Mouse (Mus musculus) spleen, adult 2 months (tissue): ENCODE measurements at regions not wholly inside any gene's neighbourhood (a gene's known extent, or its start where the extent isn't known, plus 50 kb on each side); places are given as distances from the start of the nearest gene placed in this dataset.

Source experiments
- DNase-seq, 2 experiments: peaks; one replicate each; pipeline versions ENCODE4 v3.0.0 to v3.0.0-alpha.2; 2012 to 2021; ENCODE audit warnings: low spot score in 2 of 2, low read depth in 1 of 2
- H3K27ac ChIP-seq: fragments of 200-500 bp; 2 replicates; pipeline ENCODE4 v1.5.1; 2012; ENCODE audit warnings: low read length, inconsistent platforms; ENCODE audit not compliant: insufficient read depth
- H3K27me3 ChIP-seq: fragments of 200-500 bp; 2 replicates; pipeline ENCODE4 v1.6.1; 2012; ENCODE audit warnings: mild to moderate bottlenecking, moderate library complexity, low read length, inconsistent platforms; ENCODE audit not compliant: control insufficient read depth, insufficient read depth
- H3K36me3 ChIP-seq: fragments of 200-500 bp; 2 replicates; pipeline ENCODE4 v1.6.1; 2012; ENCODE audit warnings: mild to moderate bottlenecking, low read length, inconsistent platforms; ENCODE audit not compliant: control insufficient read depth, insufficient read depth
- H3K4me1 ChIP-seq: fragments of 200-500 bp; 2 replicates; pipeline ENCODE4 v1.6.1; 2011; ENCODE audit warnings: inconsistent platforms; ENCODE audit not compliant: control insufficient read depth, insufficient read depth, insufficient read length
- H3K4me3 ChIP-seq: fragments of 200-500 bp; 2 replicates; pipeline ENCODE4 v1.5.1; 2011; ENCODE audit warnings: mild to moderate bottlenecking, inconsistent platforms; ENCODE audit not compliant: insufficient read depth, insufficient read length; ENCODE audit errors: extremely low read depth
- CTCF ChIP-seq: fragments of 200-500 bp; IDR thresholded peaks from 2 replicates; pipeline ENCODE4 v1.5.1; 2011; ENCODE audit warnings: mild to moderate bottlenecking, inconsistent platforms; ENCODE audit not compliant: insufficient read depth, insufficient read length, insufficient replicate concordance; ENCODE audit errors: extremely low read depth
- POLR2A ChIP-seq: fragments of 200-500 bp; IDR thresholded peaks from 2 replicates; pipeline ENCODE4 v1.6.1; 2011; ENCODE audit warnings: low read depth, low read length, inconsistent platforms
- WGBS: fragments of 180-500 bp; shearing (Covaris S2); methylation state at CpG from one replicate; pipeline ENCODE4 v1.1.7; 2018; 5-methylcytosine and 5-hydroxymethylcytosine counted together

DNA sequence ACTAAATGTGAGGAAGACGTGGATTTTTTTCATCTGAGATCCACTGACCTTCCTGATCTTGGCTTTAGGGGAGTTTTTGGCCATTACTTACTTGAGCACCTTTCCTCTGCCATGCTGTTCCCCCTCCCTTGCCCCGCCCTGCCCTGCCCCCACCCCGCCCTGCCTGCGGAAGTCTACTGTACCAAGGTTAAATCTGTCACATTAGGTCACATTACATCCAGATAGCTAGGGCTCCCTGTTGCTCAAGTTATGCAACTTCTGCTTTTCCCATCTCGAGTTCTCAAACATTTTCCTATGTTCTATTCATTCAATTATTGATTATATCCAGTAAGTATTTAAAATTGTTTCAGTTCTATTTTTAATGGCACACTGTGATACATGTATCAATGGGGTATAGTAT is 144.7 kb upstream of the Cnot2 start:
- Histone ChIP-seq H3K4me3 (no peak overlapping the region), H3K27me3 (no peaks in the 10 kb centered on the region), H3K36me3 (no peaks in the 10 kb centered on the region), H3K4me1 (no peaks in the 10 kb centered on the region), H3K27ac (no peak overlapping the region)
- DNase-seq = no peak
- no peak for TF ChIP-seq CTCF
- TF ChIP-seq POLR2A = no peak
- WGBS = 69% methylated on average over 5 of the region's 5 CpGs

GRCm38 (mm10) chr10:116721986-116722385 is 140.7 kb upstream of the Cnot2 start:
- 94% methylated on average over 9 of the region's 9 CpGs for WGBS
- no peak overlapping the region for H3K4me3 ChIP-seq
- H3K36me3 ChIP-seq = no peaks in the 10 kb centered on the region
- H3K4me1 ChIP-seq = no peaks in the 10 kb centered on the region
- H3K27me3 ChIP-seq = no peaks in the 10 kb centered on the region
- DNase-seq = no peak
- no peak for TF ChIP-seq CTCF
- no peak for TF ChIP-seq POLR2A
- no peak overlapping the region for H3K27ac ChIP-seq

GRCm38 (mm10) chr10:116719616-116720015 is 138.3 kb upstream of the Cnot2 start:
- Histone ChIP-seq H3K36me3 (no peaks in the 10 kb centered on the region), H3K27me3 (no peaks in the 10 kb centered on the region), H3K27ac (no peak overlapping the region), H3K4me3 (no peak overlapping the region), H3K4me1 (no peaks in the 10 kb centered on the region)
- no peak for TF ChIP-seq CTCF
- no peak for TF ChIP-seq POLR2A
- 96% methylated on average over 5 of the region's 5 CpGs for WGBS
- no peak for DNase-seq

GRCm38 (mm10) chr10:116717961-116718360 is 136.7 kb upstream of the Cnot2 start:
- TF ChIP-seq POLR2A = no peak
- no peak for TF ChIP-seq CTCF
- Histone ChIP-seq H3K27ac (no peak overlapping the region), H3K4me3 (no peak overlapping the region), H3K27me3 (no peaks in the 10 kb centered on the region), H3K4me1 (no peaks in the 10 kb centered on the region), H3K36me3 (no peaks in the 10 kb centered on the region)
- DNase-seq = no peak
- 72% methylated on average over 10 of the region's 10 CpGs for WGBS

DNA sequence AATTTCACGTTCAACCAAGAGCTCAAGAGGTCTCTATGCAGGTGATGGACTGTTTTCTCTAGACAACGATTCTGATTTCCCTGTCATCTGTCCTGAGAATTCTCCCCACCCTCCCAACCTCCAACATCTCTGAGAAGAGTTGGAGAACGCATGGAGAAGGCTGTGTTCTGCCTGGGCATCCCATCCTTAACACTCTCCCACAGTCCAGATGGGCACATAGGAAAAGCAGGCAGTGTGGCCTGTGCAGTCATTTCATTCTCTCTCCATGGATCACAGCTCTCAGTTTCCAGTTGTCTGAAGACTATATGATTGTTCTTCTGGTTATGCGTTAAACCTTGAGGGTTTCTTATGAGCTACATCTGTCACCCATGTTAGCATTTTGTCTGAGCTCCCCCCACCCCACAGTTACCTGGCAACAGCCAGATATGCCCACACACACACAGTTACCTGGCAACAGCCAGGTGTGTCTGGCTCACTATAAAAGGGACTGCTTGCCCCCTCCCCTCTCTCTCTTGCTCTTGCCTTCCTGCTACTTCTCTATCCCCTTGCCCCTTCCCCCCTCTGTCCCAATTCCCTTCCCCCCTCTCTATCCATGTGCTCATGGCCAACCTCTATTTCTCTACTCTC is 135.8 kb upstream of the Cnot2 start:
- DNase-seq = no peak
- Histone ChIP-seq H3K4me1 (no peaks in the 10 kb centered on the region), H3K4me3 (no peak overlapping the region), H3K27ac (no peak overlapping the region), H3K27me3 (no peaks in the 10 kb centered on the region), H3K36me3 (no peaks in the 10 kb centered on the region)
- TF ChIP-seq CTCF (no peak), POLR2A (no peak)
- 88% methylated on average over 4 of the region's 4 CpGs for WGBS

- DNase-seq = no peak
- H3K36me3 ChIP-seq = no peaks in the 10 kb centered on the region
- no peaks in the 10 kb centered on the region for H3K4me1 ChIP-seq
- WGBS = 83% methylated on average over 11 of the region's 11 CpGs
- no peak overlapping the region for H3K4me3 ChIP-seq
- no peak for TF ChIP-seq POLR2A
- no peak overlapping the region for H3K27ac ChIP-seq
- H3K27me3 ChIP-seq = no peaks in the 10 kb centered on the region
These were observed 132.1 kb upstream of the Cnot2 start for GRCm38 (mm10) chr10:116713456-116713855.

DNA sequence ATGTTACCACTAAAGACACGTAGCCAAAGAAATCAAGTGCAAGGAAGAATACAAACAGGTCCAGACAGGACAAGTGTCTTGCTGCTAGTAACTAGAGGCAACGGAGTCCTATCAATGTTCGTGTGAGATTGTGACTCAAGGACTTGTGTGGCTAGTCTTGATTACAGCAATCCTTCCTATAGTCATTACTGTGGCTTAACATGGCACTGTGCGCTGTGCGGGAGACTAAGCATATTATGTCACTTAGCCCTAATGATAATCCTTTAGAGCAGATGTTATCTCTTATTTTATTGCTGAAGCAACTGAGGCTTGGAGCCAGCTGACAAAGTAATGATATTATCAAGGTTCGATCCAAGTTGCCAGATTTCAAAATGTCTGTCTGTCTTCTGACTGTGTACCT is 125.7 kb upstream of the Cnot2 start:
- Histone ChIP-seq H3K27me3 (no peaks in the 10 kb centered on the region), H3K27ac (no peak overlapping the region), H3K4me3 (no peak overlapping the region), H3K4me1 (no peaks in the 10 kb centered on the region), H3K36me3 (no peaks in the 10 kb centered on the region)
- TF ChIP-seq POLR2A (no peak), CTCF (no peak)
- DNase-seq = no peak
- WGBS = 86% methylated on average over 6 of the region's 6 CpGs
